Mouse (Mus musculus): Measurements from ENCODE around the gene Chrnb1. TPM values are rescaled to one million over a fixed set of nuclear protein-coding genes. Genes with fewer than 3 reads are reported as not detected.
A peak's percentile ranks its signal among the peaks of the same experiment; 100 is the strongest.

The Chrnb1 gene
- polyA plus RNA-seq, 1 experiment, result not detected

- peaks cover 39% of the 10 kb centered on the region for H3K4me1 ChIP-seq (ENCODE audit: control insufficient read depth, insufficient read depth, low read length)
- H3K27ac ChIP-seq (ENCODE audit: insufficient read depth, low read depth, low read length), result 0 out of 2 replicates have a peak overlapping the region, but pooled peaks have one; percentile 8
- TF ChIP-seq CTCF (IDR thresholded peaks at IDR 0.05; ENCODE audit: insufficient read depth, low read depth, low read length) (no peak), POLR2A (IDR thresholded peaks at IDR 0.05; ENCODE audit: insufficient read depth, low read depth, low read length) (0 out of 2 replicates have a peak, but pooled peaks have one; percentile 3)
- H3K4me3 ChIP-seq (ENCODE audit: insufficient read depth, low read depth, low read length), result peak overlapping the region; percentile 47
- 3% methylated on average over 36 of the region's 36 CpGs for WGBS
These were observed 4.9 kb upstream of the Chrnb1 start for GRCm38 (mm10) chr11:69800392-69801197.

GRCm38 (mm10) chr11:69800138-69800391 is 4.3 kb upstream of the Chrnb1 start:
- peaks cover 42% of the 10 kb centered on the region for H3K4me1 ChIP-seq (ENCODE audit: control insufficient read depth, insufficient read depth, low read length)
- H3K4me3 ChIP-seq (ENCODE audit: insufficient read depth, low read depth, low read length), result peak overlapping the region; percentile 47
- TF ChIP-seq CTCF (IDR thresholded peaks at IDR 0.05; ENCODE audit: insufficient read depth, low read depth, low read length), result no peak
- no peak for TF ChIP-seq POLR2A (IDR thresholded peaks at IDR 0.05; ENCODE audit: insufficient read depth, low read depth, low read length)
- 27% methylated on average over 11 of the region's 11 CpGs for WGBS
- no peak overlapping the region for H3K27ac ChIP-seq (ENCODE audit: insufficient read depth, low read depth, low read length)

GRCm38 (mm10) chr11:69799394-69800137 is 3.8 kb upstream of the Chrnb1 start:
- 45% methylated on average over 12 of the region's 12 CpGs for WGBS
- TF ChIP-seq POLR2A (IDR thresholded peaks at IDR 0.05; ENCODE audit: insufficient read depth, low read depth, low read length), result no peak
- TF ChIP-seq CTCF (IDR thresholded peaks at IDR 0.05; ENCODE audit: insufficient read depth, low read depth, low read length), result no peak
- Histone ChIP-seq H3K4me1 (ENCODE audit: control insufficient read depth, insufficient read depth, low read length) (peaks cover 42% of the 10 kb centered on the region), H3K4me3 (ENCODE audit: insufficient read depth, low read depth, low read length) (peak overlapping the region; percentile 47; the same call in 1 of the 2 replicates), H3K27ac (ENCODE audit: insufficient read depth, low read depth, low read length) (no peak overlapping the region)

GRCm38 (mm10) chr11:69797924-69798323 is 2.2 kb upstream of the Chrnb1 start:
- Histone ChIP-seq H3K4me3 (ENCODE audit: insufficient read depth, low read depth, low read length) (no peak overlapping the region), H3K4me1 (ENCODE audit: control insufficient read depth, insufficient read depth, low read length) (peaks cover 31% of the 10 kb centered on the region), H3K27ac (ENCODE audit: insufficient read depth, low read depth, low read length) (no peak overlapping the region)
- TF ChIP-seq POLR2A (IDR thresholded peaks at IDR 0.05; ENCODE audit: insufficient read depth, low read depth, low read length) (no peak), CTCF (IDR thresholded peaks at IDR 0.05; ENCODE audit: insufficient read depth, low read depth, low read length) (no peak)
- 92% methylated on average over 7 of the region's 7 CpGs for WGBS

DNA sequence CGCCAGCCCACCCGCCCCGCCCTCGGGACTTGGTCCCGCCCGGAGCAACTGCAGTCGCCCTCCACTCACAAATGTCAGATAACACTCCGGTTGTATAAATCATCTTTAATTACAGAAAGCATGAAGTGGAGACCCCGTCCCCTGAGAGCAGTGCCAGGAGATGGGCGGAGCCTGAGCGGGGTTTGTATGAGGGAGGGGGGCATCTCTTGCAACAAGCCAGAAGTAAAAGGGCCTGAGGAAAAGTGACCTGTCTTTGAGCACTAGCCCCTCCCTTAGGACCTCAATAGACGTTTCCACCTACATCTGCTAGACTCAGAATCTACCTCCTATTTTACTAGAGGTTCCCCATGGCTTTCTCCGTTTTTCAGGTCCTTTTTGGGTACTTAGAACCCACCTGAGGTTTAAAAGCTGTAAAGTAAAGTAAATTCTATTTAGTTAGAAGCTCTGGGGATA is 266 bp upstream of the Chrnb1 start:
- Histone ChIP-seq H3K4me3 (ENCODE audit: insufficient read depth, low read depth, low read length) (no peak overlapping the region), H3K4me1 (ENCODE audit: control insufficient read depth, insufficient read depth, low read length) (peaks cover 18% of the 10 kb centered on the region), H3K27ac (ENCODE audit: insufficient read depth, low read depth, low read length) (no peak overlapping the region)
- TF ChIP-seq POLR2A (IDR thresholded peaks at IDR 0.05; ENCODE audit: insufficient read depth, low read depth, low read length), result no peak
- 10% methylated on average over 13 of the region's 13 CpGs for WGBS

DNA sequence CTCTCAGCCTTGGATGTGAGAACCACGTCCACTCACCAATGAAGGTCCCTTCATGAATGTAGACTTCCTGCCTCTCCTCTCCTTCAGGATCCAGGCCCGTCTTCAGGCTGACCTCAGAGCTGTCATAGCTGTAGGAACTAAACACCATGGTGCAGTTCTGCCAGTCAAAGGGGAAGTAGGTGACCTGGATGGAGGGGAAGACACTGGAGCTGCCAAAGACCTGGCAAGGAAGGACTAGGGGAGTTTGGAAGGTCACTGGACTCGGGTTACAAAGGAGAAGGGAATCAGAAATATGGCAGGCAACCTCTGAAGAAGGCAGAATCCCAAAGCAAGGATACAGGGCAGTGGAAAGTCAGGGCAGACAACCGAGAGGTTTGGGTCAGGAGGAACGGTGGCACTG is 2.3 kb downstream of the Chrnb1 start:
- Histone ChIP-seq H3K27ac (ENCODE audit: insufficient read depth, low read depth, low read length) (no peak overlapping the region), H3K4me1 (ENCODE audit: control insufficient read depth, insufficient read depth, low read length) (peaks cover 7% of the 10 kb centered on the region), H3K4me3 (ENCODE audit: insufficient read depth, low read depth, low read length) (no peak overlapping the region)
- WGBS, result 73% methylated on average over 5 of the region's 5 CpGs
- TF ChIP-seq POLR2A (IDR thresholded peaks at IDR 0.05; ENCODE audit: insufficient read depth, low read depth, low read length) (no peak), CTCF (IDR thresholded peaks at IDR 0.05; ENCODE audit: insufficient read depth, low read depth, low read length) (0 out of 2 replicates have a peak, but pooled peaks have one; percentile 4)

DNA sequence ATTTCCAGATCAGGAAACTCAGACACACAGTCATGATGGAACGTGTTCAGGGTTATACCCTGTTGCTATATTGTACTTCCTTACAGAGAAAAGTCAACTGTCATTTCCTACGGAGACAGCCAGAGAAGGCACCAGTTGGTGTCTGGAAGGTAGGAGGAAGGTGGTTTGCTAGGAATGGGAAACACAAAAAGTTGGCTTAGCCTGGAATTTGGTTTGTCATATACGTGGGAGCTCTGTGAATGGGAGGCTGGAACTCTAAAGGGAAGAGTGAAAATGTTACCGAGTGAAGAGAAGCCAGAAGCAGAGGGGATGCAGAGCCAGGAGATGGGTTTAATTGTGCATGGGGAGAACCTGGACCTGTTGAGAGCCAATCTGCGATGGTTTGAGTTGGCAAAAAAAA is 4.3 kb downstream of the Chrnb1 start:
- 62% methylated on average over 5 of the region's 5 CpGs for WGBS
- Histone ChIP-seq H3K4me3 (ENCODE audit: insufficient read depth, low read depth, low read length) (no peak overlapping the region), H3K4me1 (ENCODE audit: control insufficient read depth, insufficient read depth, low read length) (peaks cover 7% of the 10 kb centered on the region), H3K27ac (ENCODE audit: insufficient read depth, low read depth, low read length) (no peak overlapping the region)
- no peak for TF ChIP-seq POLR2A (IDR thresholded peaks at IDR 0.05; ENCODE audit: insufficient read depth, low read depth, low read length)
- no peak for TF ChIP-seq CTCF (IDR thresholded peaks at IDR 0.05; ENCODE audit: insufficient read depth, low read depth, low read length)

GRCm38 (mm10) chr11:69789431-69789830 is 6.3 kb downstream of the Chrnb1 start:
- Histone ChIP-seq H3K4me1 (ENCODE audit: control insufficient read depth, insufficient read depth, low read length) (no peaks in the 10 kb centered on the region), H3K4me3 (ENCODE audit: insufficient read depth, low read depth, low read length) (no peak overlapping the region), H3K27ac (ENCODE audit: insufficient read depth, low read depth, low read length) (no peak overlapping the region)
- TF ChIP-seq CTCF (IDR thresholded peaks at IDR 0.05; ENCODE audit: insufficient read depth, low read depth, low read length) (no peak), POLR2A (IDR thresholded peaks at IDR 0.05; ENCODE audit: insufficient read depth, low read depth, low read length) (no peak)
- 64% methylated on average over 5 of the region's 5 CpGs for WGBS

DNA sequence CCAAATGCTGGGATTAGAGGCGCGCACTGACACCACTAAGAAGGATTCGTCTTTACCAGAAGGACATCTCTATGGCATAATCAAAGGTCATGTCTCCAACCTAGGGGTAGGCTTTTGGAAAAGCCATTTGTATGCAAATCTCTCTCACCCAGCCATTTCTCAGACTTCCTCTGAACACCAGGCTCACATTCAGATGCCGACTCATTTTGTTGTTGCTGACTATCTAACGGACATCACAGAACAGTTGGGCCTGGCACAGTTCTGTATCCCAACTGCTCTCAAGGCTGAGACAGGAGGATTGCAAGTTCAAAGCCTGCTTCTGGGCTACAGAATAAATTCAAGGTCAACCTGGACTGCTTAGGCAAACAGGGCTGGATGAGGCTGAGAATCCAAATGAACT is 8.4 kb downstream of the Chrnb1 start:
- WGBS, result 83% methylated on average over 5 of the region's 5 CpGs
- H3K4me3 ChIP-seq (ENCODE audit: insufficient read depth, low read depth, low read length), result no peak overlapping the region

More for the DNA sequence above, 8.4 kb downstream of the Chrnb1 start:
- Histone ChIP-seq H3K4me1 (ENCODE audit: control insufficient read depth, insufficient read depth, low read length) (no peaks in the 10 kb centered on the region), H3K27ac (ENCODE audit: insufficient read depth, low read depth, low read length) (no peak overlapping the region)
- no peak for TF ChIP-seq CTCF (IDR thresholded peaks at IDR 0.05; ENCODE audit: insufficient read depth, low read depth, low read length)
- TF ChIP-seq POLR2A (IDR thresholded peaks at IDR 0.05; ENCODE audit: insufficient read depth, low read depth, low read length), result no peak

Data from olfactory bulb, adult 2 months (tissue).